Mouse (Mus musculus) embryonic fibroblast, embryonic 13.5 days (primary cell): ENCODE measurements at regions not wholly inside any gene's neighbourhood (a gene's known extent, or its start where the extent isn't known, plus 50 kb on each side); places are given as distances from the start of the nearest gene placed in this dataset.

Experiments used
- CTCF ChIP-seq: IDR thresholded peaks from 2 replicates; pipeline ENCODE4 v1.5.1; 2011; ENCODE audit warnings: mild to moderate bottlenecking, control low read depth, low read length, moderate library complexity, borderline replicate concordance; ENCODE audit not compliant: insufficient read depth
- POLR2A ChIP-seq: IDR thresholded peaks from 2 replicates; pipeline ENCODE4 v1.6.1; 2011; ENCODE audit warnings: low read depth, mild to moderate bottlenecking, control low read depth, low read length, moderate library complexity

DNA sequence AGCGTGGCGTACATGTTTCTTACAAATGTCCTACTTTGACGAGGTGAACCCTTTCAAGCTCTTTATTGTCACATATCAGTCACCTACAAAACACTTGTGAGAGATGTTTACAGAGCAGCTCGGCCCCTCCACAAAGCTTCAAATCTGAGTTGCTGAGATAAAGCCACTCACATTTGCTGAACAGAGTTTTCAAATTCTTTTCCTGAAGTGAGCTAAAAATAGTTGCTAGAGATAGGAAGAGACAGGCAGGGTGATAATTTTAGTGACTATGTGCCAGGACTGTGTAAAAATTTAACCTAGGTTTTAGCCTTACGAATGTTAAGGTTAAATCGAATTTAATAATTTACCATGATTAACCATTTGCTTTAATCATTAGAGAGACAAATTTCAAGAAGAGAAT is 52.3 kb upstream of the Gm47985 start:
- TF ChIP-seq CTCF (no peak), POLR2A (no peak)
